Mouse (Mus musculus): ENCODE results near the gene 1700042G07Rik. TPM values are rescaled to one million over a fixed set of nuclear protein-coding genes. Genes with fewer than 3 reads are reported as not detected.

The 1700042G07Rik gene
- polyA plus RNA-seq, 1 experiment from 2014 or later, result not detected

GRCm38 (mm10) chr4:116168617-116169352 is 4.4 kb upstream of the 1700042G07Rik start:
- no peak overlapping the region for H3K27ac ChIP-seq (ENCODE audit: low read depth, low read length)
- no peak overlapping the region for H3K4me2 ChIP-seq
- ATAC-seq (replicated peaks; ENCODE audit: low FRiP score) (no peak; the same call in 1 of the 2 replicates), DNase-seq (ENCODE audit: low spot score) (no peak)
- no peaks in the 10 kb centered on the region; the same call in 1 of the 2 replicates for H3K4me1 ChIP-seq (replicated peaks; ENCODE audit: control insufficient read depth, insufficient read depth, low read length)
- no peaks in the 10 kb centered on the region for H3K27me3 ChIP-seq (replicated peaks; ENCODE audit: control insufficient read depth, insufficient read depth, low read length)
- H3K9ac ChIP-seq (ENCODE audit: low read depth, low read length), result no peak overlapping the region
- no peak overlapping the region for H3K4me3 ChIP-seq (ENCODE audit: low read depth, low read length)
- 73% methylated on average over 7 of the region's 8 CpGs for WGBS
- H3K9me3 ChIP-seq (ENCODE audit: control insufficient read depth, low read length), result no peaks in the 10 kb centered on the region
- no peaks in the 10 kb centered on the region for H3K36me3 ChIP-seq (ENCODE audit: control insufficient read depth, insufficient read depth, low read length)

DNA sequence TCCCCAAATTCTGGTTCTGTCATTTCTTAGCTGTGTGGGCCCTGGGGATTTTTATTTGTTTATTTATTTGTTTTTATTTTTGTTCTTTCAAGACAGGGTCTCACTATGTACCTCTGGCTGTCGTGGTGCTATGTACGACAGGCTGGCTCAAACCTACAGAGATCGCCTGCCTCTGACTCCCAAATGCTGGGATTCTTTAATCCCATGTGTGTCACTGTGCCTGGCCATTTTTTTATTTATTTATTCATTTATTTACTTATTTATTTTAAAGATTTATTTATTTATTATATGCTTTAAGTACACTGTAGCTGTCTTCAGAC is 3.9 kb upstream of the 1700042G07Rik start:
- Histone ChIP-seq H3K4me1 (replicated peaks; ENCODE audit: control insufficient read depth, insufficient read depth, low read length) (peaks cover 2% of the 10 kb centered on the region), H3K9ac (ENCODE audit: low read depth, low read length) (no peak overlapping the region), H3K4me3 (ENCODE audit: low read depth, low read length) (no peak overlapping the region), H3K9me3 (ENCODE audit: control insufficient read depth, low read length) (no peaks in the 10 kb centered on the region), H3K27ac (ENCODE audit: low read depth, low read length) (no peak overlapping the region), H3K4me2 (no peak overlapping the region), H3K36me3 (ENCODE audit: control insufficient read depth, insufficient read depth, low read length) (no peaks in the 10 kb centered on the region), H3K27me3 (replicated peaks; ENCODE audit: control insufficient read depth, insufficient read depth, low read length) (no peaks in the 10 kb centered on the region)
- whole genome bisulfite sequencing, result 66% methylated on average over 3 of the region's 3 CpGs
- DNase-seq (ENCODE audit: low spot score) (no peak), ATAC-seq (replicated peaks; ENCODE audit: low FRiP score) (no peak)

DNA sequence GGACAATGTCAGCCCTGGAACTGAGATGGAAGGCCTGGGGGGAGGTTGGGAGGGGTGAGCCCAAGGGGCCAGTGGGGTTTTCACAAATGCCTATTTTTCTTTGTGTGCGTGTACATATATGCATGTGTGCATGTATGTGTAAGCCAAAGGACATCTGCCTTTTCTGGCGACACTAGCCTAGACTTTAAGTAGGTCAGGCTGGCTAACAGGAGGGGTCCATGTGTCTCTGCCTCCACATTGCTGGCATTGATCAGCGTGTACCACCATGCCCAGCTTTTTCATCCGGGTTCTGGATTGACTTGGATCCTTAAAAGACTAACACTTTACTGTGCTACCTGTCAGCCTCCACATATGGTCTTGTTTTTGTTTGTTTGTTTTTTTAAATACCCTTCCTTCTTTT is 580 bp downstream of the 1700042G07Rik start:
- ATAC-seq (replicated peaks; ENCODE audit: low FRiP score) (no peak), DNase-seq (ENCODE audit: low spot score) (no peak)
- H3K4me2 ChIP-seq, result no peak overlapping the region
- H3K4me3 ChIP-seq (ENCODE audit: low read depth, low read length), result no peak overlapping the region
- no peaks in the 10 kb centered on the region for H3K9me3 ChIP-seq (ENCODE audit: control insufficient read depth, low read length)
- peaks cover 27% of the 10 kb centered on the region for H3K4me1 ChIP-seq (replicated peaks; ENCODE audit: control insufficient read depth, insufficient read depth, low read length)
- WGBS, result 84% methylated on average over 4 of the region's 4 CpGs
- H3K9ac ChIP-seq (ENCODE audit: low read depth, low read length), result no peak overlapping the region
- H3K27ac ChIP-seq (ENCODE audit: low read depth, low read length), result no peak overlapping the region
- H3K36me3 ChIP-seq (ENCODE audit: control insufficient read depth, insufficient read depth, low read length), result no peaks in the 10 kb centered on the region
- H3K27me3 ChIP-seq (replicated peaks; ENCODE audit: control insufficient read depth, insufficient read depth, low read length), result no peaks in the 10 kb centered on the region

DNA sequence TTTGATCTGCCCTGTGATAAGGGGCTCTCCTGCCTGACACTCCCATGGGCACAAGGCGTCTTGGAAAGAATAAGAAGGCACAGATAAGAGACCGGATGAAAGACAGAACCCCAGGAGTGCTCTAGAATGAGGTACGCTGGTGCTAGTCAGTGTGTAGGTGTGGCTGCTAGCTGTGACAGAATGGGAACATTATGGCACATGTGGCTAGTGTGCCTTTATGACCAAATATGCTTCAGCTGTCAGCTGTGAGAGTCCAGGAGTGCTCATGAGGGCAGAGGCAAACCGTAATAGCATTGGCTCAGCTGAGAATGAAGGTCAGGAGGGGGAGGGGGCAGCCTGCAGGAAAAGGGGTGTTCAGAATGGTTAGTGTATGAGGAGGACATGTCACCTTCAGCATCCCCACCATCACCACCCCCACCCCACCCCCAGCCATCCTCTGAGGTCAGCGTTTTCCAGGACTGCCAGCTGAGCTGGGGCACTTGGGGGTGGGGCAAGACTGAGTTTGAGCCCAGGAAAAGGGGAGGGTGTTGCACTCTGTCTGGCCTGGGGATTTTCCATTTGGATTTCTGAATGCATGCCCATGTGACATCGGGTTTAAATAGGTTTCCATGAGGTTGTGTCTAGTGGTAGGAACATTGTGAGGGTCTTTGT is 1.4 kb downstream of the 1700042G07Rik start:
- peaks cover 2% of the 10 kb centered on the region; the same call in 1 of the 2 replicates for H3K27me3 ChIP-seq (replicated peaks; ENCODE audit: control insufficient read depth, insufficient read depth, low read length)
- H3K36me3 ChIP-seq (ENCODE audit: control insufficient read depth, insufficient read depth, low read length), result no peaks in the 10 kb centered on the region
- ATAC-seq (replicated peaks; ENCODE audit: low FRiP score) (no peak), DNase-seq (ENCODE audit: low spot score) (no peak)
- no peak overlapping the region for H3K27ac ChIP-seq (ENCODE audit: low read depth, low read length)
- no peak overlapping the region for H3K4me2 ChIP-seq
- peaks cover 27% of the 10 kb centered on the region for H3K4me1 ChIP-seq (replicated peaks; ENCODE audit: control insufficient read depth, insufficient read depth, low read length)
- no peak overlapping the region for H3K4me3 ChIP-seq (ENCODE audit: low read depth, low read length)
- H3K9me3 ChIP-seq (ENCODE audit: control insufficient read depth, low read length), result no peaks in the 10 kb centered on the region
- WGBS, result 40% methylated on average over 6 of the region's 6 CpGs
- no peak overlapping the region for H3K9ac ChIP-seq (ENCODE audit: low read depth, low read length)

- H3K27ac ChIP-seq (ENCODE audit: low read depth, low read length), result no peak overlapping the region
- 0 out of 2 replicates have a peak overlapping the region, but pooled peaks have one; percentile 14 for H3K9ac ChIP-seq (ENCODE audit: low read depth, low read length)
- no peaks in the 10 kb centered on the region for H3K9me3 ChIP-seq (ENCODE audit: control insufficient read depth, low read length)
- H3K4me2 ChIP-seq, result no peak overlapping the region; the same call in 1 of the 2 replicates
- ATAC-seq (replicated peaks; ENCODE audit: low FRiP score) (no peak), DNase-seq (ENCODE audit: low spot score) (no peak)
- H3K36me3 ChIP-seq (ENCODE audit: control insufficient read depth, insufficient read depth, low read length), result no peaks in the 10 kb centered on the region
- no peak overlapping the region for H3K4me3 ChIP-seq (ENCODE audit: low read depth, low read length)
- H3K4me1 ChIP-seq (replicated peaks; ENCODE audit: control insufficient read depth, insufficient read depth, low read length), result peaks cover 27% of the 10 kb centered on the region
- H3K27me3 ChIP-seq (replicated peaks; ENCODE audit: control insufficient read depth, insufficient read depth, low read length), result peaks cover 2% of the 10 kb centered on the region; the same call in 1 of the 2 replicates
These were observed 2.0 kb downstream of the 1700042G07Rik start for GRCm38 (mm10) chr4:116175136-116175535.

DNA sequence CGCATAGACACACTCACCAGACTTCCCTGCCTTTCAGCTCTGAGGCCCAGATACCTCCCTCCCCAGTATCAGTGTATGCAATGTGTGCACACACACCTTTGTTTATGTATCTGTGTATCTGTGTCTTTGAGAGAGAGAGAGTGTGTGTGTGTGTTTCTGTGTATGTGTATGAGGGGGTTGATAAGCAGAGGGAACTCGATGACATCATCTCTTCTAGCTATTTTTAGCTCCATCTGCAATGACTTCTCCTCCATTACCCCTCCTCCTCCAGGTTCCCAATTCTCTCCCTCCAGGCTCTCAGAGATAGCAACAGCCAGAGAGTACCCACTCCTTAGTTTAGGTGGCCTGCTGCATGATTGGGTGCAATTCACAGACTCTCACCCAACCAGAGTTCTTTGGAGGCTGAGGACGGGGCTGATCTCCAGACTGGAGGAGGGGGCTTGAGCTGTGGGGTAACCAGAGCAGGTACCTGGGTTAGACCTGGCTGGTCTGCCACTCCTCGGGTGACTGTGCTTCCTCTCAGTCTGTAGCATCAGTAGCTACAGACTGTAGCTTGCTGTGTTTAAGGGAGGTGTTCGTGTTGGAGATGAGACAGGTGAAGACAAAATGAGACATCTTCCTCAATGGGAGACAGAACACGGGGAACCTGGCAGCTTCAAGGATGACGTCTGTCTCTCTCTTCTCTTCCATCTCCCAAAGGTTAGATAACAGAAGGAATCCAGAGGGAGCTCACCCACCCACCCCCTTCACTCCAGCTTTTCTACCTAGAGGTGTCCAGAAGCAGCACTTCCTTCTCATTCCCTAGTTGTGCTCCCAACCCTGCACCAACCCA is 2.8 kb downstream of the 1700042G07Rik start:
- no peaks in the 10 kb centered on the region for H3K9me3 ChIP-seq (ENCODE audit: control insufficient read depth, low read length)
- WGBS, result 33% methylated on average over 7 of the region's 7 CpGs
- peaks cover 27% of the 10 kb centered on the region for H3K4me1 ChIP-seq (replicated peaks; ENCODE audit: control insufficient read depth, insufficient read depth, low read length)
- H3K4me2 ChIP-seq, result peak overlapping the region; percentile 49
- peak overlapping the region; percentile 45; the same call in 1 of the 2 replicates for H3K27ac ChIP-seq (ENCODE audit: low read depth, low read length)
- no peaks in the 10 kb centered on the region for H3K36me3 ChIP-seq (ENCODE audit: control insufficient read depth, insufficient read depth, low read length)
- DNase-seq (ENCODE audit: low spot score), result no peak
- H3K4me3 ChIP-seq (ENCODE audit: low read depth, low read length), result no peak overlapping the region
- ATAC-seq (replicated peaks; ENCODE audit: low FRiP score), result peak; percentile 89
- H3K27me3 ChIP-seq (replicated peaks; ENCODE audit: control insufficient read depth, insufficient read depth, low read length), result peaks cover 2% of the 10 kb centered on the region; the same call in 1 of the 2 replicates
- peak overlapping the region; percentile 30; the same call in 1 of the 2 replicates for H3K9ac ChIP-seq (ENCODE audit: low read depth, low read length)

- no peak for DNase-seq (ENCODE audit: low spot score)
- Histone ChIP-seq H3K9ac (ENCODE audit: low read depth, low read length) (no peak overlapping the region), H3K4me2 (peak overlapping the region; percentile 49), H3K27me3 (replicated peaks; ENCODE audit: control insufficient read depth, insufficient read depth, low read length) (peaks cover 2% of the 10 kb centered on the region; the same call in 1 of the 2 replicates), H3K27ac (ENCODE audit: low read depth, low read length) (peak overlapping the region; percentile 45; the same call in 1 of the 2 replicates), H3K36me3 (ENCODE audit: control insufficient read depth, insufficient read depth, low read length) (no peaks in the 10 kb centered on the region), H3K9me3 (ENCODE audit: control insufficient read depth, low read length) (no peaks in the 10 kb centered on the region), H3K4me1 (replicated peaks; ENCODE audit: control insufficient read depth, insufficient read depth, low read length) (peaks cover 27% of the 10 kb centered on the region), H3K4me3 (ENCODE audit: low read depth, low read length) (0 out of 2 replicates have a peak overlapping the region, but pooled peaks have one; percentile 14)
- peak; percentile 24 for ATAC-seq (replicated peaks; ENCODE audit: low FRiP score)
- 13% methylated on average over 10 of the region's 10 CpGs for WGBS
These were observed 3.4 kb downstream of the 1700042G07Rik start for GRCm38 (mm10) chr4:116176543-116176988.

GRCm38 (mm10) chr4:116177140-116177539 is 4.0 kb downstream of the 1700042G07Rik start:
- ATAC-seq (replicated peaks; ENCODE audit: low FRiP score), result peak; percentile 27; the same call in 1 of the 2 replicates
- H3K27ac ChIP-seq (ENCODE audit: low read depth, low read length), result peak overlapping the region; percentile 6; the same call in 1 of the 2 replicates
- WGBS, result 23% methylated on average over 5 of the region's 5 CpGs
- peak overlapping the region; percentile 49; the same call in 1 of the 2 replicates for H3K4me2 ChIP-seq
- H3K9me3 ChIP-seq (ENCODE audit: control insufficient read depth, low read length), result no peaks in the 10 kb centered on the region
- no peak for DNase-seq (ENCODE audit: low spot score)
- peaks cover 7% of the 10 kb centered on the region; the same call in 1 of the 2 replicates for H3K27me3 ChIP-seq (replicated peaks; ENCODE audit: control insufficient read depth, insufficient read depth, low read length)
- H3K36me3 ChIP-seq (ENCODE audit: control insufficient read depth, insufficient read depth, low read length), result no peaks in the 10 kb centered on the region
- no peak overlapping the region for H3K9ac ChIP-seq (ENCODE audit: low read depth, low read length)
- no peak overlapping the region for H3K4me3 ChIP-seq (ENCODE audit: low read depth, low read length)
- H3K4me1 ChIP-seq (replicated peaks; ENCODE audit: control insufficient read depth, insufficient read depth, low read length), result peaks cover 27% of the 10 kb centered on the region

Data from liver, embryonic 11.5 days (tissue).